Mouse (Mus musculus) MEL (cell line): ENCODE results near the gene Swsap1. TPM values are rescaled to one million over a fixed set of nuclear protein-coding genes. Genes with fewer than 3 reads are reported as not detected.

Experiments
- DNase-seq: peaks from one replicate; pipeline ENCODE4 v3.0.0; 2011; ENCODE audit warnings: low read depth, low spot score
- H3K27ac ChIP-seq: 2 replicates; pipeline ENCODE4 v1.5.1; 2012; ENCODE audit warnings: low read depth, mild to moderate bottlenecking, control low read depth, low read length, moderate library complexity; ENCODE audit not compliant: control insufficient read depth
- H3K27me3 ChIP-seq, 2 experiments: fragments of 150-350 bp in 1 of 2; sonication (generic) in 1 of 2; 2 replicates each; pipeline ENCODE4 v1.6.1; 2012; ENCODE audit warnings: low read length in 2 of 2, mild to moderate bottlenecking in 2 of 2, improper control_type of control experiment in 1 of 2, moderate library complexity in 1 of 2; ENCODE audit not compliant: insufficient read depth in 2 of 2, control insufficient read depth in 1 of 2
- H3K36me3 ChIP-seq, 2 experiments: 2 replicates each; pipeline ENCODE4 v1.6.1; 2012 to 2014; ENCODE audit warnings: low read length in 2 of 2, improper control_type of control experiment in 1 of 2, inconsistent platforms in 1 of 2, mild to moderate bottlenecking in 1 of 2; ENCODE audit not compliant: insufficient read depth in 2 of 2, control insufficient read depth in 1 of 2
- H3K4me1 ChIP-seq, 2 experiments: fragments of 150-350 bp in 1 of 2; sonication (generic) in 1 of 2; 2 replicates each; pipeline ENCODE4 v1.6.1; 2012; ENCODE audit warnings: low read length in 2 of 2, improper control_type of control experiment in 1 of 2, mild to moderate bottlenecking in 1 of 2; ENCODE audit not compliant: insufficient read depth in 2 of 2, control insufficient read depth in 1 of 2
- H3K4me3 ChIP-seq, 2 experiments: fragments of 150-350 bp in 1 of 2; sonication (generic) in 1 of 2; 2 replicates each; pipeline ENCODE4 v1.5.1; 2012; ENCODE audit warnings: low read depth in 2 of 2, low read length in 2 of 2, mild to moderate bottlenecking in 2 of 2, moderate library complexity in 2 of 2, control low read depth in 1 of 2, improper control_type of control experiment in 1 of 2; ENCODE audit not compliant: control insufficient read depth in 1 of 2, insufficient read depth in 1 of 2
- H3K79me2 ChIP-seq: 2 replicates; pipeline ENCODE4 v1.6.1; 2012; ENCODE audit warnings: mild to moderate bottlenecking, low read length, moderate library complexity; ENCODE audit not compliant: control insufficient read depth, poor library complexity, insufficient read depth
- H3K9ac ChIP-seq: 2 replicates; pipeline ENCODE4 v1.6.1; 2012; ENCODE audit warnings: low read depth, mild to moderate bottlenecking, control low read depth, low read length, moderate library complexity; ENCODE audit not compliant: control insufficient read depth, poor library complexity, severe bottlenecking
- H3K9me3 ChIP-seq: fragments of 150-350 bp; sonication (generic); replicated peaks from 2 replicates; pipeline ENCODE4 v1.6.1; 2012; ENCODE audit warnings: mild to moderate bottlenecking, low read length, improper control_type of control experiment, moderate library complexity; ENCODE audit not compliant: insufficient read depth
- BHLHE40 ChIP-seq: IDR thresholded peaks from 2 replicates; pipeline ENCODE4 v1.6.1; 2012; ENCODE audit warnings: low read depth, mild to moderate bottlenecking, inconsistent platforms, low read length, improper control_type of control experiment, borderline replicate concordance
- E2F4 ChIP-seq: IDR thresholded peaks from 2 replicates; pipeline ENCODE4 v1.6.1; 2011; ENCODE audit warnings: low read depth, low read length, improper control_type of control experiment, borderline replicate concordance
- ETS1 ChIP-seq: IDR thresholded peaks from 2 replicates; pipeline ENCODE4 v1.6.1; 2012; ENCODE audit warnings: low read depth, mild to moderate bottlenecking, inconsistent platforms, low read length, improper control_type of control experiment, moderate library complexity
- JUND ChIP-seq: IDR thresholded peaks from 2 replicates; pipeline ENCODE4 v1.6.1; 2011; ENCODE audit warnings: low read depth, mild to moderate bottlenecking, improper control_type of control experiment, low read length
- KAT2A ChIP-seq: conservative IDR thresholded peaks from 2 replicates; pipeline ENCODE4 v1.6.1; 2012; ENCODE audit warnings: low read depth, low read length, improper control_type of control experiment, inconsistent platforms
- MAFK ChIP-seq: IDR thresholded peaks from 2 replicates; pipeline ENCODE4 v1.6.1; 2011; ENCODE audit warnings: low read depth, mild to moderate bottlenecking, low read length, improper control_type of control experiment, borderline replicate concordance
- MAX ChIP-seq: IDR thresholded peaks from 2 replicates; pipeline ENCODE4 v1.6.1; 2011; ENCODE audit warnings: low read length, improper control_type of control experiment
- MEF2A ChIP-seq: IDR thresholded peaks from 2 replicates; pipeline ENCODE4 v1.6.1; 2014; ENCODE audit warnings: low read depth, mild to moderate bottlenecking, inconsistent platforms, low read length, improper control_type of control experiment; ENCODE audit not compliant: poor library complexity, insufficient replicate concordance, severe bottlenecking; ENCODE audit errors: extremely low read depth
- MYB ChIP-seq: IDR thresholded peaks from 2 replicates; pipeline ENCODE4 v1.6.1; 2011; ENCODE audit warnings: mild to moderate bottlenecking, low read depth, low read length, improper control_type of control experiment
- MYC ChIP-seq: IDR thresholded peaks from 2 replicates; pipeline ENCODE4 v1.6.1; 2011; ENCODE audit warnings: low read depth, mild to moderate bottlenecking, low read length, improper control_type of control experiment, moderate library complexity
- NELFE ChIP-seq: IDR thresholded peaks from 2 replicates; pipeline ENCODE4 v1.6.1; 2011; ENCODE audit warnings: low read depth, low read length, improper control_type of control experiment
- NRF1 ChIP-seq: IDR thresholded peaks from 2 replicates; pipeline ENCODE4 v1.6.1; 2014; ENCODE audit warnings: low read depth, mild to moderate bottlenecking, inconsistent platforms, low read length, improper control_type of control experiment, moderate library complexity; ENCODE audit not compliant: poor library complexity, insufficient read depth, severe bottlenecking
- RCOR1 ChIP-seq: IDR thresholded peaks from 2 replicates; pipeline ENCODE4 v1.6.1; 2012; ENCODE audit warnings: low read depth, mild to moderate bottlenecking, inconsistent platforms, low read length, improper control_type of control experiment
- SMC3 ChIP-seq: IDR thresholded peaks from 2 replicates; pipeline ENCODE4 v1.6.1; 2011; ENCODE audit warnings: low read depth, low read length, improper control_type of control experiment
- UBTF ChIP-seq: IDR thresholded peaks from 2 replicates; pipeline ENCODE4 v1.6.1; 2012; ENCODE audit warnings: low read depth, mild to moderate bottlenecking, inconsistent platforms, low read length, improper control_type of control experiment, moderate library complexity, borderline replicate concordance; ENCODE audit not compliant: insufficient read depth
- USF2 ChIP-seq, 2 experiments: IDR thresholded peaks; 2 replicates each; pipeline ENCODE4 v1.6.1; 2011 to 2012; ENCODE audit warnings: improper control_type of control experiment in 2 of 2, low read length in 2 of 2, borderline replicate concordance in 1 of 2, inconsistent platforms in 1 of 2, low read depth in 1 of 2, mild to moderate bottlenecking in 1 of 2; ENCODE audit not compliant: insufficient read depth in 1 of 2
- ZKSCAN1 ChIP-seq: IDR thresholded peaks from 2 replicates; pipeline ENCODE4 v1.6.1; 2012; ENCODE audit warnings: low read depth, mild to moderate bottlenecking, inconsistent platforms, low read length, improper control_type of control experiment, moderate library complexity
- ZMIZ1 ChIP-seq: IDR thresholded peaks from 2 replicates; pipeline ENCODE4 v1.6.1; 2012; ENCODE audit warnings: low read depth, mild to moderate bottlenecking, inconsistent platforms, low read length, improper control_type of control experiment, moderate library complexity
- polyA plus RNA-seq, 2 experiments: library from polyadenylated mRNA; stranded (reverse) in 1 of 2; unstranded in 1 of 2; fragments of >175 nt in 1 of 2; fragments of >200 nt in 1 of 2; gene quantifications; 2 replicates each; pipeline versions ENCODE4 v1.2.1 to v1.2.4; 2012; ENCODE audit warnings: low replicate concordance in 2 of 2, low read depth in 1 of 2; ENCODE audit not compliant: insufficient read length in 2 of 2, insufficient read depth in 1 of 2, missing spikeins in 1 of 2
- total RNA-seq: library from RNA; depleted of rRNA; stranded (reverse); fragments of 300-350 nt; gene quantifications from 2 replicates; pipeline ENCODE4 v1.2.3, GENCODE M21; 2012; rRNA removed

Swsap1 gene
- total and polyA plus RNA-seq, 3 experiments, result 17.2 to 19.3 TPM; not detected in 1

GRCm38 (mm10) chr9:22004546-22004945, 49.0 kb downstream of the Swsap1 start:
- peaks cover 3 to 22% of the 10 kb centered on the region in 2 experiments for H3K4me1 ChIP-seq
- DNase-seq, result no peak
- H3K79me2 ChIP-seq, result peaks cover 26% of the 10 kb centered on the region
- H3K27ac ChIP-seq, result no peak overlapping the region
- TF ChIP-seq MYC (no peak), MAFK (no peak), UBTF (no peak), NRF1 (no peak), USF2 (IDR thresholded peaks at IDR 0.05; ENCODE audit: borderline replicate concordance in 1 of 2, insufficient read depth in 1 of 2, low read depth in 1 of 2, low read length in 2 of 2) (no peak), JUND (no peak), NELFE (no peak), E2F4 (no peak), BHLHE40 (no peak), KAT2A (no peak), ZKSCAN1 (no peak), ETS1 (no peak), ZMIZ1 (no peak), RCOR1 (no peak), SMC3 (no peak), MEF2A (no peak), MAX (no peak), MYB (no peak)
- no peak overlapping the region for H3K4me3 ChIP-seq
- no peaks in the 10 kb centered on the region for H3K9me3 ChIP-seq
- H3K27me3 ChIP-seq, result peaks cover 0 to 2% of the 10 kb centered on the region in 2 experiments; a peak in 1 of 4 replicates
- no peak overlapping the region; the same call in 1 of the 2 replicates for H3K9ac ChIP-seq
- peaks cover 16 to 22% of the 10 kb centered on the region in 2 experiments for H3K36me3 ChIP-seq

Other genes starting within 250 kb of the Swsap1 start
- gene Ldlr, start 232.3 kb upstream of the Swsap1 start, total RNA-seq, result 58.1 and 69.1 TPM in 2 replicates
- gene Ldlr, start 232.3 kb upstream of the Swsap1 start, polyA plus RNA-seq, result 10 to 100 TPM in 1 of 2 experiments, not detected in 1; 90.6 TPM
- 304 and 305 TPM in 2 replicates for gene Spc24, start 195.5 kb upstream of the Swsap1 start, total RNA-seq
- 100 to 1,000 TPM in 1 of 2 experiments, not detected in 1; 377 TPM for gene Spc24, start 195.5 kb upstream of the Swsap1 start, polyA plus RNA-seq
- 5.9 and 7.6 TPM in 2 replicates for gene Kank2, start 157.0 kb upstream of the Swsap1 start, total RNA-seq
- 10 to 100 TPM in 1 of 2 experiments, not detected in 1; 16.3 TPM for gene Kank2, start 157.0 kb upstream of the Swsap1 start, polyA plus RNA-seq
- not detected in 2 replicates for gene Angptl8, start 120.2 kb upstream of the Swsap1 start, total RNA-seq
- gene Angptl8, start 120.2 kb upstream of the Swsap1 start, polyA plus RNA-seq, result under 1 TPM in 1 of 2 experiments, not detected in 1; 0.25 TPM
- 3.3 and 5.0 TPM in 2 replicates for gene Dock6, start 103.1 kb upstream of the Swsap1 start, total RNA-seq
- 10 to 100 TPM in 1 of 2 experiments, not detected in 1; 21.3 TPM for gene Dock6, start 103.1 kb upstream of the Swsap1 start, polyA plus RNA-seq
- gene Rab3d, start 37.6 kb upstream of the Swsap1 start, total RNA-seq, result 19.0 and 22.9 TPM in 2 replicates
- 10 to 100 TPM in 1 of 2 experiments, not detected in 1; 44.2 TPM for gene Rab3d, start 37.6 kb upstream of the Swsap1 start, polyA plus RNA-seq
- 1.0 and 1.4 TPM in 2 replicates for gene Ccdc159, start 28.3 kb upstream of the Swsap1 start, total RNA-seq
- 1 to 10 TPM in 1 of 2 experiments, not detected in 1; 6.4 TPM for gene Ccdc159, start 28.3 kb upstream of the Swsap1 start, polyA plus RNA-seq
- gene Tmem205, start 28.2 kb upstream of the Swsap1 start, total RNA-seq, result 118 and 128 TPM in 2 replicates
- 100 to 1,000 TPM in 1 of 2 experiments, not detected in 1; 114 TPM for gene Tmem205, start 28.2 kb upstream of the Swsap1 start, polyA plus RNA-seq
- 1.3 and 1.4 TPM in 2 replicates for gene Plppr2, start 18.7 kb upstream of the Swsap1 start, total RNA-seq
- gene Plppr2, start 18.7 kb upstream of the Swsap1 start, polyA plus RNA-seq, result 10 to 100 TPM in 1 of 2 experiments, not detected in 1; 13.9 TPM
- gene Epor, start 7.8 kb downstream of the Swsap1 start, total RNA-seq, result 139 and 192 TPM in 2 replicates
- gene Epor, start 7.8 kb downstream of the Swsap1 start, polyA plus RNA-seq, result 100 to 1,000 TPM in 1 of 2 experiments, not detected in 1; 440 TPM
- gene Rgl3, start 33.7 kb downstream of the Swsap1 start, total RNA-seq, result not detected in 2 replicates
- gene Rgl3, start 33.7 kb downstream of the Swsap1 start, polyA plus RNA-seq, result not detected
- 0.19 TPM in 1 of 2 replicates, not detected in the other for gene Ccdc151, start 46.9 kb downstream of the Swsap1 start, total RNA-seq
- under 1 TPM in 1 of 2 experiments, not detected in 1; 0.99 TPM for gene Ccdc151, start 46.9 kb downstream of the Swsap1 start, polyA plus RNA-seq
- 330 and 356 TPM in 2 replicates for gene Prkcsh, start 47.1 kb downstream of the Swsap1 start, total RNA-seq
- 100 to 1,000 TPM; 183 to 577 TPM for gene Prkcsh, start 47.1 kb downstream of the Swsap1 start, polyA plus RNA-seq
- 0.15 and 0.20 TPM in 2 replicates for gene Elavl3, start 96.3 kb downstream of the Swsap1 start, total RNA-seq
- 1 to 10 TPM in 1 of 2 experiments, not detected in 1; 1.1 TPM for gene Elavl3, start 96.3 kb downstream of the Swsap1 start, polyA plus RNA-seq
- not detected in 2 replicates for gene Gm49318, start 115.5 kb downstream of the Swsap1 start, total RNA-seq
- gene Gm49318, start 115.5 kb downstream of the Swsap1 start, polyA plus RNA-seq, result not detected
- gene Zfp653, start 115.6 kb downstream of the Swsap1 start, total RNA-seq, result 16.7 and 19.2 TPM in 2 replicates
- gene Zfp653, start 115.6 kb downstream of the Swsap1 start, polyA plus RNA-seq, result 10 to 100 TPM in 1 of 2 experiments, not detected in 1; 40.4 TPM
- 167 and 183 TPM in 2 replicates for gene Ecsit, start 129.7 kb downstream of the Swsap1 start, total RNA-seq
- gene Ecsit, start 129.7 kb downstream of the Swsap1 start, polyA plus RNA-seq, result 100 to 1,000 TPM in 1 of 2 experiments, 10 to 100 TPM in 1; 87.6 to 211 TPM
- 0.10 and 0.19 TPM in 2 replicates for gene Cnn1, start 143.5 kb downstream of the Swsap1 start, total RNA-seq
- under 1 TPM in 1 of 2 experiments, not detected in 1; 0.06 TPM for gene Cnn1, start 143.5 kb downstream of the Swsap1 start, polyA plus RNA-seq
- 390 and 421 TPM in 2 replicates for gene Elof1, start 161.4 kb downstream of the Swsap1 start, total RNA-seq
- 100 to 1,000 TPM in 1 of 2 experiments, not detected in 1; 505 TPM for gene Elof1, start 161.4 kb downstream of the Swsap1 start, polyA plus RNA-seq
- gene Acp5, start 180.0 kb downstream of the Swsap1 start, total RNA-seq, result 5.8 and 15.6 TPM in 2 replicates
- gene Acp5, start 180.0 kb downstream of the Swsap1 start, polyA plus RNA-seq, result 10 to 100 TPM in 1 of 2 experiments, not detected in 1; 17.4 TPM
- gene Pigyl, start 201.1 kb downstream of the Swsap1 start, total RNA-seq, result 80.2 and 103 TPM in 2 replicates
- 100 to 1,000 TPM in 1 of 2 experiments, not detected in 1; 146 TPM for gene Pigyl, start 201.1 kb downstream of the Swsap1 start, polyA plus RNA-seq
- gene Zfp872, start 232.3 kb downstream of the Swsap1 start, total RNA-seq, result not detected in 2 replicates
- not detected for gene Zfp872, start 232.3 kb downstream of the Swsap1 start, polyA plus RNA-seq